8 mouse cellular contexts compared by ENCODE assay signal in genomic region chr11:118197508-118198295, GRCm38 (mm10). TPM values are rescaled to one million over a fixed set of nuclear protein-coding genes. Genes with fewer than 3 reads are reported as not detected.
DNase-seq lines count a peak whose midpoint lies in the region; ATAC-seq and TF ChIP-seq lines count a peak whose summit lies in the region.

No protein-coding gene starts in this region.

- peaks cover 72% of the 10 kb centered on the region for H3K4me1 ChIP-seq in embryonic facial prominence, embryonic 14.5 days (ENCODE audit: control insufficient read depth, insufficient read depth, low read length)
- H3K4me1 ChIP-seq in hindbrain, embryonic 12.5 days: peaks cover 82% of the 10 kb centered on the region
- peaks cover 38% of the 10 kb centered on the region for H3K4me1 ChIP-seq in midbrain, postnatal 0 days (ENCODE audit: insufficient read depth, low read length)

- H3K36me3 ChIP-seq in embryonic facial prominence, embryonic 14.5 days (ENCODE audit: control insufficient read depth, insufficient read depth, low read length): 0 out of 2 replicates have a peak, but pooled peaks cover 3% of the 10 kb centered on the region
- peaks cover 8% of the 10 kb centered on the region for H3K36me3 ChIP-seq in hindbrain, embryonic 12.5 days
- H3K36me3 ChIP-seq in midbrain, postnatal 0 days (ENCODE audit: insufficient read depth, low read length): 0 out of 2 replicates have a peak, but pooled peaks cover 4% of the 10 kb centered on the region

- peak overlapping the region; percentile 16; the same call in 1 of the 2 replicates for H3K4me3 ChIP-seq in embryonic facial prominence, embryonic 14.5 days (ENCODE audit: low read depth, low read length)
- H3K4me3 ChIP-seq in hindbrain, embryonic 12.5 days: peak overlapping the region; percentile 18
- H3K4me3 ChIP-seq in midbrain, postnatal 0 days (ENCODE audit: low read depth, low read length): peak overlapping the region; percentile 19

- H3K27me3 ChIP-seq in embryonic facial prominence, embryonic 14.5 days (replicated peaks; ENCODE audit: control insufficient read depth, insufficient read depth, low read length): no peaks in the 10 kb centered on the region
- no peaks in the 10 kb centered on the region for H3K27me3 ChIP-seq in hindbrain, embryonic 12.5 days
- no peaks in the 10 kb centered on the region for H3K27me3 ChIP-seq in midbrain, postnatal 0 days (ENCODE audit: insufficient read depth, low read length)

- DNase-seq in urinary bladder, postnatal 14 days (ENCODE audit: low spot score): peak; percentile 32
- DNase-seq in urinary bladder, postnatal 10 days (ENCODE audit: low spot score): no peak
- peak; percentile 56 for DNase-seq in embryonic facial prominence, embryonic 14.5 days (ENCODE audit: low spot score)
- DNase-seq in layer of hippocampus, postnatal 36 days: peak; percentile 80 to 84
- DNase-seq in midbrain, postnatal 0 days (ENCODE audit: low spot score): peak; percentile 85
- no peak for DNase-seq in thymus, postnatal 0 days (ENCODE audit: low spot score)

- H3K9me3 ChIP-seq in embryonic facial prominence, embryonic 14.5 days (ENCODE audit: control insufficient read depth, low read length): no peaks in the 10 kb centered on the region
- no peaks in the 10 kb centered on the region for H3K9me3 ChIP-seq in hindbrain, embryonic 12.5 days (replicated peaks)
- H3K9me3 ChIP-seq in midbrain, postnatal 0 days (ENCODE audit: low read length): no peaks in the 10 kb centered on the region

- peak; percentile 33; the same call in 1 of the 2 replicates for TF ChIP-seq CTCF in midbrain, postnatal 0 days (IDR thresholded peaks at IDR 0.05)

- 27% methylated on average over 13 of the region's 13 CpGs for WGBS in embryonic facial prominence, embryonic 14.5 days
- 20% methylated on average over 13 of the region's 13 CpGs for WGBS in hindbrain, embryonic 12.5 days
- 9% methylated on average over 13 of the region's 13 CpGs for WGBS in midbrain, postnatal 0 days

- peak overlapping the region; percentile 38 for H3K4me2 ChIP-seq in embryonic facial prominence, embryonic 14.5 days (ENCODE audit: low read depth, low read length)
- peak overlapping the region; percentile 69 for H3K4me2 ChIP-seq in hindbrain, embryonic 12.5 days (replicated peaks)
- H3K4me2 ChIP-seq in midbrain, postnatal 0 days (ENCODE audit: low read depth, low read length, poor library complexity, severe bottlenecking): peak overlapping the region; percentile 52

- peak overlapping the region; percentile 21 for H3K9ac ChIP-seq in embryonic facial prominence, embryonic 14.5 days (ENCODE audit: low read depth, low read length)
- H3K9ac ChIP-seq in hindbrain, embryonic 12.5 days: peak overlapping the region; percentile 56
- peak overlapping the region; percentile 54 for H3K9ac ChIP-seq in midbrain, postnatal 0 days (replicated peaks; ENCODE audit: low read length, poor library complexity, severe bottlenecking)

- ATAC-seq in embryonic facial prominence, embryonic 14.5 days (ENCODE audit: low read depth): no peak
- peak; percentile 26; the same call in 1 of the 2 replicates for ATAC-seq in hindbrain, embryonic 12.5 days (ENCODE audit: low FRiP score)
- ATAC-seq in midbrain, postnatal 0 days (ENCODE audit: low FRiP score): peak; percentile 28; the same call in 1 of the 2 replicates
- ATAC-seq in inflammation-experienced regulatory T-cells, adult 6 months: no peak

- peak overlapping the region; percentile 67 for H3K27ac ChIP-seq in embryonic facial prominence, embryonic 14.5 days (replicated peaks; ENCODE audit: low read depth, low read length)
- H3K27ac ChIP-seq in hindbrain, embryonic 12.5 days: peak overlapping the region; percentile 90
- H3K27ac ChIP-seq in midbrain, postnatal 0 days (ENCODE audit: low read depth, low read length): peak overlapping the region; percentile 64

RNA-seq across cellular contexts. Expression of gene Cyth1, which starts 50.7 kb away (rescaled TPM):
- polyA plus RNA-seq in embryonic facial prominence, embryonic 14.5 days (2014; fragmentation: Nextera tagmentation; extraction: Ambion mirVana): 11.4 and 12.5 TPM in 2 replicates
- polyA plus RNA-seq in hindbrain, embryonic 12.5 days (2016; fragmentation: Nextera tagmentation; extraction: Ambion mirVana): 29.0 and 33.5 TPM in 2 replicates
- 100 to 1,000 TPM in 1 of 2 experiments, 10 to 100 TPM in 1; 84.3 to 103 TPM for total RNA-seq in layer of hippocampus, postnatal 36 days (2021)
- total RNA-seq in midbrain, postnatal 0 days (2014; rRNA removed): 40.2 and 54.1 TPM in 2 replicates
- polyA plus RNA-seq in midbrain, postnatal 0 days (2015; fragmentation: Nextera tagmentation; extraction: Ambion mirVana): 20.0 and 21.6 TPM in 2 replicates
- 10 to 100 TPM; 33.8 to 51.6 (median 41.7) TPM for polyA plus RNA-seq in inflammation-experienced regulatory T-cells, adult 6 months (2017; shearing (Covaris generic))
- 44.7 and 46.1 TPM in 2 replicates for polyA plus RNA-seq in thymus, postnatal 0 days (2015; fragmentation: Nextera tagmentation; extraction: Ambion mirVana)

Comparison
In these comparisons a context has a peak if more than half of its experiments do, and no peak if none do; other contexts are left out.
1. DNase-seq: peak in urinary bladder, postnatal 14 days (single experiment), embryonic facial prominence, embryonic 14.5 days (single experiment), layer of hippocampus, postnatal 36 days (2 of 2) and midbrain, postnatal 0 days (single experiment); none in urinary bladder, postnatal 10 days (single experiment) and thymus, postnatal 0 days (single experiment).
2. ATAC-seq: peak in hindbrain, embryonic 12.5 days (single experiment) and midbrain, postnatal 0 days (single experiment); none in embryonic facial prominence, embryonic 14.5 days (single experiment) and inflammation-experienced regulatory T-cells, adult 6 months (single experiment).
3. Peak in every context shown above with its lines, with median percentiles within 50 percentile points of each other: H3K27ac ChIP-seq, H3K4me2 ChIP-seq, H3K4me3 ChIP-seq and H3K9ac ChIP-seq.